8 mouse cellular contexts compared by ENCODE assay signal in genomic region chr10:128059207-128059981, GRCm38 (mm10). TPM values are rescaled to one million over a fixed set of nuclear protein-coding genes. Genes with fewer than 3 reads are reported as not detected.
DNase-seq lines count a peak whose midpoint lies in the region; ATAC-seq and TF ChIP-seq lines count a peak whose summit lies in the region.

No protein-coding gene starts in this region.

- peaks cover 38% of the 10 kb centered on the region for H3K36me3 ChIP-seq in embryonic facial prominence, embryonic 10.5 days (replicated peaks)
- peaks cover 25% of the 10 kb centered on the region for H3K36me3 ChIP-seq in heart, adult 2 months (ENCODE audit: control insufficient read depth, insufficient read depth, low read length)
- H3K36me3 ChIP-seq in kidney, adult 2 months (ENCODE audit: control insufficient read depth, insufficient read depth, low read length), result no peaks in the 10 kb centered on the region
- peaks cover 10% of the 10 kb centered on the region for H3K36me3 ChIP-seq in liver, adult 2 months (ENCODE audit: control insufficient read depth, insufficient read depth, low read length)
- no peaks in the 10 kb centered on the region for H3K36me3 ChIP-seq in midbrain, embryonic 16.5 days (ENCODE audit: control insufficient read depth, insufficient read depth, low read length)
- H3K36me3 ChIP-seq in splenic B cell, adult 2 months (ENCODE audit: control insufficient read depth, insufficient read depth, low read length, poor library complexity, severe bottlenecking), result no peaks in the 10 kb centered on the region

- no peak for TF ChIP-seq POLR2A in heart, adult 2 months (IDR thresholded peaks at IDR 0.05; ENCODE audit: insufficient read depth, low read depth, low read length)
- no peak for TF ChIP-seq POLR2A in kidney, adult 2 months (IDR thresholded peaks at IDR 0.05; ENCODE audit: low read depth, low read length)
- no peak for TF ChIP-seq POLR2A in liver, adult 2 months (IDR thresholded peaks at IDR 0.05; ENCODE audit: extremely low read depth, insufficient read depth, low read length)

- H3K4me3 ChIP-seq in embryonic facial prominence, embryonic 10.5 days, result peak overlapping the region; percentile 98
- H3K4me3 ChIP-seq in heart, adult 2 months, result peak overlapping the region; percentile 67
- peak overlapping the region; percentile 66 for H3K4me3 ChIP-seq in kidney, adult 2 months (ENCODE audit: insufficient read depth, low read depth, low read length)
- peak overlapping the region; percentile 97 for H3K4me3 ChIP-seq in liver, adult 2 months (ENCODE audit: insufficient read depth, low read depth, low read length)
- peak overlapping the region; percentile 95 for H3K4me3 ChIP-seq in midbrain, embryonic 16.5 days (ENCODE audit: low read depth, low read length)

- no peaks in the 10 kb centered on the region for H3K9me3 ChIP-seq in embryonic facial prominence, embryonic 10.5 days
- H3K9me3 ChIP-seq in midbrain, embryonic 16.5 days (replicated peaks; ENCODE audit: control insufficient read depth, low read length, poor library complexity, severe bottlenecking), result no peaks in the 10 kb centered on the region

- peaks cover 3% of the 10 kb centered on the region; the same call in 1 of the 2 replicates for H3K79me2 ChIP-seq in heart, adult 2 months (replicated peaks; ENCODE audit: control insufficient read depth, insufficient read depth, low read length)
- peaks cover 29% of the 10 kb centered on the region for H3K79me2 ChIP-seq in liver, adult 2 months (ENCODE audit: control insufficient read depth, insufficient read depth, low read length)

- DNase-seq in layer of hippocampus, adult 11-12 months (ENCODE audit: low spot score), result peak; percentile 46
- no peak for DNase-seq in layer of hippocampus, adult 9-10 months (ENCODE audit: low spot score)
- peak; percentile 71 for DNase-seq in embryonic facial prominence, embryonic 10.5 days (ENCODE audit: low spot score)
- DNase-seq in heart, adult 2 months, result peak; percentile 68 to 73
- peak; percentile 53 for DNase-seq in kidney, adult 2 months
- peak; percentile 77 for DNase-seq in liver, adult 2 months (ENCODE audit: extremely low read depth, low read depth, low spot score)
- peak; percentile 86 for DNase-seq in splenic B cell, adult 2 months (ENCODE audit: low read depth, low spot score)

- no peaks in the 10 kb centered on the region for H3K27me3 ChIP-seq in embryonic facial prominence, embryonic 10.5 days (replicated peaks; ENCODE audit: low read depth, poor library complexity, severe bottlenecking)
- no peaks in the 10 kb centered on the region for H3K27me3 ChIP-seq in heart, adult 2 months (ENCODE audit: control insufficient read depth, insufficient read depth, low read length)
- H3K27me3 ChIP-seq in kidney, adult 2 months (replicated peaks; ENCODE audit: control insufficient read depth, insufficient read depth, low read length), result no peaks in the 10 kb centered on the region
- H3K27me3 ChIP-seq in liver, adult 2 months (ENCODE audit: control insufficient read depth, insufficient read depth, low read length), result no peaks in the 10 kb centered on the region
- no peaks in the 10 kb centered on the region for H3K27me3 ChIP-seq in midbrain, embryonic 16.5 days (ENCODE audit: control insufficient read depth, insufficient read depth, low read depth, low read length)
- no peaks in the 10 kb centered on the region for H3K27me3 ChIP-seq in splenic B cell, adult 2 months (ENCODE audit: control insufficient read depth, insufficient read depth, low read length, poor library complexity, severe bottlenecking)

- peak; percentile 28 for TF ChIP-seq CTCF in heart, adult 2 months (IDR thresholded peaks at IDR 0.05)
- TF ChIP-seq CTCF in kidney, adult 2 months (conservative IDR thresholded peaks at IDR 0.05; ENCODE audit: insufficient read depth, insufficient read length, low read depth, low read length), result 0 out of 2 replicates have a peak, but pooled peaks have one; percentile 5
- TF ChIP-seq CTCF in liver, adult 2 months (IDR thresholded peaks at IDR 0.05; ENCODE audit: low read depth, low read length), result no peak

- intact Hi-C loops in heart, adult 2 months (cut with DNase I), result loop anchor here (1.0 to 2.0 kb wide), 2 partner anchors 23 to 31 kb away; partner anchors contain the start of gene Atp5b

- H3K4me1 ChIP-seq in embryonic facial prominence, embryonic 10.5 days, result peaks cover 28% of the 10 kb centered on the region
- peaks cover 9% of the 10 kb centered on the region for H3K4me1 ChIP-seq in heart, adult 2 months (ENCODE audit: control insufficient read depth, insufficient read depth, low read length)
- peaks cover 12% of the 10 kb centered on the region; the same call in 1 of the 2 replicates for H3K4me1 ChIP-seq in kidney, adult 2 months (ENCODE audit: control insufficient read depth, insufficient read depth, low read length)
- peaks cover 23% of the 10 kb centered on the region for H3K4me1 ChIP-seq in liver, adult 2 months (ENCODE audit: control insufficient read depth, insufficient read depth, low read length)
- peaks cover 29% of the 10 kb centered on the region for H3K4me1 ChIP-seq in midbrain, embryonic 16.5 days (ENCODE audit: control insufficient read depth, insufficient read depth, low read length)

- H3K9ac ChIP-seq in heart, adult 2 months (ENCODE audit: low read depth, low read length), result peak overlapping the region; percentile 86
- H3K9ac ChIP-seq in liver, adult 2 months (ENCODE audit: low read depth, low read length), result peak overlapping the region; percentile 90
- peak overlapping the region; percentile 93 for H3K9ac ChIP-seq in midbrain, embryonic 16.5 days (ENCODE audit: low read depth, low read length)

- 0 out of 2 replicates have a peak, but pooled peaks have one; percentile 13 for TF ChIP-seq EP300 in heart, adult 2 months (IDR thresholded peaks at IDR 0.05; ENCODE audit: insufficient read depth, low read depth, low read length)

- WGBS in embryonic facial prominence, embryonic 10.5 days, result under 1% methylated on average over 62 of the region's 62 CpGs
- under 1% methylated on average over 62 of the region's 62 CpGs for WGBS in heart, adult 2 months
- under 1% methylated on average over 62 of the region's 62 CpGs for WGBS in kidney, adult 2 months
- under 1% methylated on average over 62 of the region's 62 CpGs for WGBS in liver, adult 2 months
- under 1% methylated on average over 52 of the region's 62 CpGs for WGBS in midbrain, embryonic 16.5 days

- H3K27ac ChIP-seq in embryonic facial prominence, embryonic 10.5 days (replicated peaks), result peak overlapping the region; percentile 98
- peak overlapping the region; percentile 100 for H3K27ac ChIP-seq in heart, adult 2 months
- H3K27ac ChIP-seq in kidney, adult 2 months (ENCODE audit: insufficient read depth, low read depth, low read length), result peak overlapping the region; percentile 82
- peak overlapping the region; percentile 76 for H3K27ac ChIP-seq in liver, adult 2 months (replicated peaks; ENCODE audit: insufficient read depth, low read depth, low read length)
- peak overlapping the region; percentile 99 for H3K27ac ChIP-seq in midbrain, embryonic 16.5 days (ENCODE audit: low read length)

- peak; percentile 22; the same call in 1 of the 2 replicates for ATAC-seq in midbrain, embryonic 16.5 days

- H3K4me2 ChIP-seq in midbrain, embryonic 16.5 days (ENCODE audit: low read length), result peak overlapping the region; percentile 90

RNA-seq across cellular contexts. Expression of gene Ptges3, which starts 0.6 kb away (rescaled TPM):
- 711 and 729 TPM in 2 replicates for polyA plus RNA-seq in embryonic facial prominence, embryonic 10.5 days (2016; fragmentation: Nextera tagmentation; extraction: Ambion mirVana)
- 10 to 100 TPM; 96.0 to 97.3 TPM for total RNA-seq in heart, adult 2 months (2021)
- 16.3 and 19.2 TPM in 2 replicates for polyA plus RNA-seq in heart, adult 2 months (2012; rRNA removed)
- polyA plus RNA-seq in kidney, adult 2 months (2012; rRNA removed), result 28.2 and 32.5 TPM in 2 replicates
- 90.4 and 97.3 TPM in 2 replicates for total RNA-seq in liver, adult 2 months (2014; rRNA removed)
- polyA plus RNA-seq in liver, adult 2 months (2012; rRNA removed), result 24.8 and 30.9 TPM in 2 replicates
- polyA plus RNA-seq in midbrain, embryonic 16.5 days (2015; fragmentation: Nextera tagmentation; extraction: Ambion mirVana), result 387 and 407 TPM in 2 replicates

RNA-seq across cellular contexts. Expression of gene Atp5b, which starts 23.7 kb away (rescaled TPM):
- 2,197 and 2,277 TPM in 2 replicates for polyA plus RNA-seq in embryonic facial prominence, embryonic 10.5 days (2016; fragmentation: Nextera tagmentation; extraction: Ambion mirVana)
- total RNA-seq in heart, adult 2 months (2021), result 1,000 to 10,000 TPM; 7,689 to 9,158 TPM
- polyA plus RNA-seq in heart, adult 2 months (2012; rRNA removed), result 8,017 and 9,446 TPM in 2 replicates
- polyA plus RNA-seq in kidney, adult 2 months (2012; rRNA removed), result 4,550 and 7,521 TPM in 2 replicates
- total RNA-seq in liver, adult 2 months (2014; rRNA removed), result 1,653 and 1,721 TPM in 2 replicates
- polyA plus RNA-seq in liver, adult 2 months (2012; rRNA removed), result 2,471 and 2,841 TPM in 2 replicates
- polyA plus RNA-seq in midbrain, embryonic 16.5 days (2015; fragmentation: Nextera tagmentation; extraction: Ambion mirVana), result 2,034 and 2,090 TPM in 2 replicates

RNA-seq across cellular contexts. Expression of gene Naca, which starts 24.0 kb away (rescaled TPM):
- 907 and 927 TPM in 2 replicates for polyA plus RNA-seq in embryonic facial prominence, embryonic 10.5 days (2016; fragmentation: Nextera tagmentation; extraction: Ambion mirVana)
- 100 to 1,000 TPM; 436 to 544 TPM for total RNA-seq in heart, adult 2 months (2021)
- 204 and 212 TPM in 2 replicates for polyA plus RNA-seq in heart, adult 2 months (2012; rRNA removed)
- 195 and 258 TPM in 2 replicates for polyA plus RNA-seq in kidney, adult 2 months (2012; rRNA removed)
- 353 and 448 TPM in 2 replicates for total RNA-seq in liver, adult 2 months (2014; rRNA removed)
- 170 and 182 TPM in 2 replicates for polyA plus RNA-seq in liver, adult 2 months (2012; rRNA removed)
- 487 and 537 TPM in 2 replicates for polyA plus RNA-seq in midbrain, embryonic 16.5 days (2015; fragmentation: Nextera tagmentation; extraction: Ambion mirVana)

RNA-seq across cellular contexts. Expression of gene Baz2a, which starts 32.0 kb away (rescaled TPM):
- polyA plus RNA-seq in embryonic facial prominence, embryonic 10.5 days (2016; fragmentation: Nextera tagmentation; extraction: Ambion mirVana), result 14.7 and 17.5 TPM in 2 replicates
- total RNA-seq in heart, adult 2 months (2021), result 10 to 100 TPM; 18.4 to 22.4 TPM
- polyA plus RNA-seq in heart, adult 2 months (2012; rRNA removed), result 15.5 and 23.7 TPM in 2 replicates
- 21.6 and 22.5 TPM in 2 replicates for polyA plus RNA-seq in kidney, adult 2 months (2012; rRNA removed)
- total RNA-seq in liver, adult 2 months (2014; rRNA removed), result 6.6 and 9.1 TPM in 2 replicates
- 9.7 and 12.3 TPM in 2 replicates for polyA plus RNA-seq in liver, adult 2 months (2012; rRNA removed)
- polyA plus RNA-seq in midbrain, embryonic 16.5 days (2015; fragmentation: Nextera tagmentation; extraction: Ambion mirVana), result 7.4 and 8.5 TPM in 2 replicates

RNA-seq across cellular contexts. Expression of gene Prim1, which starts 44.4 kb away (rescaled TPM):
- polyA plus RNA-seq in embryonic facial prominence, embryonic 10.5 days (2016; fragmentation: Nextera tagmentation; extraction: Ambion mirVana), result 106 and 111 TPM in 2 replicates
- total RNA-seq in heart, adult 2 months (2021), result 1 to 10 TPM; 1.7 TPM
- polyA plus RNA-seq in heart, adult 2 months (2012; rRNA removed), result 1.2 and 2.0 TPM in 2 replicates
- polyA plus RNA-seq in kidney, adult 2 months (2012; rRNA removed), result 3.4 and 3.6 TPM in 2 replicates
- 3.5 and 5.5 TPM in 2 replicates for total RNA-seq in liver, adult 2 months (2014; rRNA removed)
- 1.3 and 1.5 TPM in 2 replicates for polyA plus RNA-seq in liver, adult 2 months (2012; rRNA removed)
- 37.4 and 40.1 TPM in 2 replicates for polyA plus RNA-seq in midbrain, embryonic 16.5 days (2015; fragmentation: Nextera tagmentation; extraction: Ambion mirVana)

Comparison
In these comparisons a context has a peak if more than half of its experiments do, and no peak if none do; other contexts are left out.
1. RNA of gene Ptges3, which starts 0.6 kb away (polyA plus RNA-seq): 711 to 729 TPM in embryonic facial prominence, embryonic 10.5 days and 387 to 407 TPM in midbrain, embryonic 16.5 days; 28.2 to 32.5 TPM in kidney, adult 2 months, 24.8 to 30.9 TPM in liver, adult 2 months and 16.3 to 19.2 TPM in heart, adult 2 months; every median in the first group is over 10 times any median in the second.
2. Peak in every context shown above with its lines, with median percentiles within 50 percentile points of each other: H3K27ac ChIP-seq, H3K4me3 ChIP-seq and H3K9ac ChIP-seq.